Mouse (Mus musculus): ENCODE results near the gene Htr7.

Htr7 gene

DNA sequence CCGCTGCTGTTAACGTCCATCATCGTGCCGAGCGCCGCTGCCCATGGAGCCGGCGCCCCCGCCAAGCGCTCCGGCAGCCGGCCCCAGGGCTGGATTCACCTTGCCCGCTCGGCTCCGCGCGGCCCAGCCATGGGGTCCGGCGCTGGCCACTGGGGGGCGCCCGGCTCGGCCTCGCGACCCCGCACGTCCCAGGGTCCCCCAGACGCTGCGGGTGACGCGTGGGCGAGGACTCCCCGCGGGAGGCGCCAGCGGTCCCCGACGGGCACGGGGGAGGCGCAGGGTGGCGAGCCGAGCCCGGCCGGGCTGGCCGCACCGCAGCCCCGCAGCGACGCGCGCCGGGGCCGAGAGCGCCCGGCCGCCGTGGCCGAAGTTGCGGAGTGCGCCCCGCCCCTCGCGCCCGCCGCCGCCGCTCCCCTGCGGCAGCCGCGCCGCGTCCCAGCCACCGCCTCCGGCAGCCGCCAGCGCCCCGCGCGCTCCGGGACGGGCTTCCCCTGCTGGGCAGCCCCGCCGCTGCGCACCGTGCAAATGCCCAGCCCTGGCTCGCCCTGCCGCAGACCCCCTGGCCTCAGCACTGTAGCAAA lies at the start of gene Htr7:
TSS of gene Htr7 (minus strand) at position 277 of the 581 bp plus-strand sequence.
- peak; percentile 11 to 15 for DNase-seq (ENCODE audit: low spot score in 2 of 2)

DNA sequence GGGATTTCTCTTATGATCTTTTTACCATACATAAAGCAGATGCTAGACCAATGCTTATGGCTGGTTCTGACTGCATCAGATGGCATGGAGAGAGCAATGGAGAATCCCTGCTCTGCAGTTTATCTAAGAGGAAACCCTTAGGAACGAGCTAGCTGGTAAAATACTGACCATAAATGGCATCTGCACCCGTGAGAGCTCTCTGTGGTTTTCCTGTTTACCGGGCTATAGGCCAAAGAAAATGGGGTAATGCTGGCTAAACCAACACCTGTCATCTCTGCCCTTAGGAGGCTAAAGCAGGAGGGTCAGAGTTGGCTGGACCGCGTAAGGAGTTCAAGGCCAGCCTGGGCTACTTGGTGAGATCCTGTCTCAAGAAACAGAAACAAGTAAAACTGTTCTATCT lies 46.6 kb upstream of the Htr7 start:
- DNase-seq (ENCODE audit: low spot score in 2 of 2), result no peak

DNA sequence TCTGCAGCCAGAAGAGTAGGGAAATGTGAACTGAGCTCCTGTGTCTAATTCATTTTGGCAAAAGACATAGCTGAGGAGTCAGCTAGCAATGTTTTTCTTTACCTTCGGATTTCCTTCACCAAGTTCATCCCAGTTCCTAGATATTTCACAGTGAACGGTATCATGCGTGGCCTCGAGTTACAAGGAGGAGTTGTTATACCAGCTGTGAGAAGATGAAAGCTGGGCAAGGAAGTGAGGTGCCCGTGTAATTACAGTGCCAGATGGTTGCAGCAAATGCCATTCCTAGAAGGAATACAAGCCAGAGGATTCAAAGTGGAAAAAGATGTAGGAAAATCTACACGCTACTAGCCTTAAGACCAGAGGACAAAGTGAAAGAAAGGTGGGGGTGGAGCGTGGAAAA lies 41.6 kb upstream of the Htr7 start:
- peak in 1 of 2 experiments; percentile 12 for DNase-seq (ENCODE audit: low spot score in 2 of 2)

DNA sequence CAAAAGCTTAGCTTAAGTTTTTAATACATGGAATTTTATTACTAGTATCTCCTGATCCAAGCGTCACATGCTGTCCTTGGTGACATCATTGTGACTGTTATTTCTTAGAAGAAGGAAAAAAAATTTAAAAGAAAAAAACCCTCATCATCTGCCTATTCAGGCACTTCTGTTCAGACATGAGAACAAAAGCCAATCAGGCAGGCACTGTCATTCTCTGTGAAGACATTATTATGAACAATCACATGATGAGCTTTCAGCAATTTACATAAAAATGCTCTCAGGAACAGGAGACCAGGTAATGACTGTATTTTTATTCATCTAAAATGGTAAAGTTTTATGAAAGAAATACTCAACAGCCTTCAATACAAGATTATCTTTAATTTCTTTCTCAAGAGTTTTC lies 41.0 kb upstream of the Htr7 start:
- no peak for DNase-seq (ENCODE audit: low spot score in 2 of 2)

DNA sequence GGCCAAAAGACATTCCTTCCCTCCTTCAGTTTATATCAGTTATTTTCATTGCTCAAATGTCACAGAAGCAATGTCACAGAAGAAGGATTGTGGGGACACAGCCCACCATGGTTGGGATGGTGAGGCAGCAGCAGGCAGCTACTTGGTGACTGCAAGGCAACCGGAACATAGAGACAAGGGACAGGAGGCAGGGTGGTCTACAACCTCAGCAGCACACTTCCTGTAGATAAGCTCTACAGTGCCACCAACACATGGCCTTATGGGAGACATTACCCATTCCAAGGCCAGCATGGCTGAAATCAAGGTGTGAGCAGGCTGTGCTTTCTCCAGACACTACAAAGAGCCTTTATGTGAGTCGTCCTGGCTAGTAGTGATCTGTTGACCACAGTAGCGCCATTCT lies 39.9 kb upstream of the Htr7 start:
- no peak for DNase-seq (ENCODE audit: low spot score in 2 of 2)

DNA sequence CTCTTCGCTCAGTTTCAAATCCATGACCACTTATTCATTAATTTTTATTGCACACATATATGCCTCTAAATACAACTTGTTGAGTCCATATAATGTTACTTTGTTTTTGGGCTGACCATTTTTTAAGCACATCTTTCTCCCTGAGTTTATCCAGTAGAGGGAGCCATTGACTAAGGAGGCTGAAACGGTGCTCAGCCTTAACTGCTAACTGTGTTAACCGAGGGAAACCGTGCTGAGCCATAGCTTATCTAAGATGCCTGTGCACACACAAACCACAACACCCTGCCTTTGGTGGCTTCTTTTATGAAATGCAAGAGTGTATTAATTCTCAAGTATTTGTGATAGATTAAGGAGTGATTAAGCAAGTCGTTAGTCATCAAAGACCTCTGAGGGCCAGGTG lies 33.5 kb upstream of the Htr7 start:
- peak in 1 of 2 experiments; percentile 12 for DNase-seq (ENCODE audit: low spot score in 2 of 2)

DNA sequence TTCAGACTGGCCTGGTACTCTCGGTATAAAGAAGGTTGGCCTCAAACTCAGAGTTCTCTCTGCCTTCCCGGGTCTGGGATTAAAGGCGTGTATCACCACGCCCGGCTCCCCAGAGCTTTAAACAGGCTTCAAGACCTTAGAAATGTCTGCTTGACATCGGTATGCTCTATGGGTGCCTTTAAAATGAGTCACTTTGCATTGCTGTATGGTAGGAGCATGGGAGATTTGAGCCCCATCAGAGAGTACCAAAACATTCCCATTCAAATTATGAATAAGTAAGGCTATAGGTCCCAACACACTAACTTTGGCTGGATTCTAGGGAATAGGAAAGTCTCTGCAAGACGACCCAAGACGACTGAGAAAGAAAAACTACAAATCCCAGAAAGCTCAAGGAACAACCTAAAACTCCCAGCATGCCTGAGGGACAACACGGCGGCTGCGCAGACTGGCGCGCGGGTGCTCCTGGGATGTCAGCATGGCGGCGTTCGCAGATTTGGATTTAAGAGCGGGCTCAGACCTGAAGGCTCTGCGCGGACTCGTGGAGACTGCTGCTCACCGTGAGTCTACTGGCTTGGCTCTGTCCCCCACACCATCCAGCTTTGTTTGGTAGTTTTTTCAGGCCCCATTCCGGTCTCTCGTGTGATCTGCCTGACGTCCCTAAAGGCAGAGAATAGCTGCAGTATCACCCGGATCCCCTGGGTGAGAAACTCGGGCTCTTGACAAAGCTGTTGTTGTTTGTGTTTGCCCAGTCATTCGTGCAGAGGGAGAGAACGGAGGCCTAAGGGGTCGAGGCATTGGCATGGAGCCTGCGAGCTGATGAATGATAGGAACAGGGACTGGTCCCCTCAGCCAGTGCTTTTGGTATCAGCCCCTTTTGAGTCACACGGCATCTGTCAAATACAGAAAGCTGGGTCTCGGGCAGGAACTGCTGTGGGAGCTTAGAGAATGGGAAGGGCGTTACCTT lies 26.2 kb upstream of the Htr7 start, which contains the start of gene Rpp30:
TSS of gene Rpp30 (plus strand) at position 455 of the 964 bp plus-strand sequence.
- DNase-seq (ENCODE audit: low spot score in 2 of 2), result peak; percentile 84 to 88

DNA sequence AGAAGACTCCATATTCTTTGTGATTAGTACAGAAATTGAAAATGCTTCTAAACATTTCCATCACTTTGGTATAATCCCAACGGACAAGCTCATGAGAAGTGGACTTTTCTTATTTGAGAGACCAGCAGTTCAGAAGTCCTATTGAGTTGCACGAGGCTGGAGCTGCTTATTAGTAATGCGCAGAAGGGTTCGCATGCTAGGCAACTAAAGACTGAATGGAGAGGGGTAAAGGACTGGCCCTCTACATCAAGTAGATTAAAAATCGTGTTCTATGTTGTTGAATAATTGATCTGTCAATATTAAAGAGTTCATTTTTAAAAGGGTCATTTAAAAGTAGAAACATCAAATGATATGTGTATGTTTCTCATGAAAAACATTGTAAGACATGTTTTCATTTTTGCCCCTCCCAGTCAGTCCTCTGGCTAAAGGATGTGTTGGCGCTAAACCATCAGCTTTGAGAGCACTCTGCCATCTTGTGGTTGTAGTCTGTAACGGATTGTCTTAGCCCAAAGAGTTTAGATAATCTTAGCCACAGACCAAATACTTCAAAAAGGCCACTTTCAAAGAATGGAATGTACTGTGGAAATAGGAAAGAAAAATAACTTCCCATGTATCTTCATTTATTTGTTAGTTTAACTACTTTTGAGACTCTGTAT lies 25.4 kb upstream of the Htr7 start:
- DNase-seq (ENCODE audit: low spot score in 2 of 2), result peak in 1 of 2 experiments; percentile 41

DNA sequence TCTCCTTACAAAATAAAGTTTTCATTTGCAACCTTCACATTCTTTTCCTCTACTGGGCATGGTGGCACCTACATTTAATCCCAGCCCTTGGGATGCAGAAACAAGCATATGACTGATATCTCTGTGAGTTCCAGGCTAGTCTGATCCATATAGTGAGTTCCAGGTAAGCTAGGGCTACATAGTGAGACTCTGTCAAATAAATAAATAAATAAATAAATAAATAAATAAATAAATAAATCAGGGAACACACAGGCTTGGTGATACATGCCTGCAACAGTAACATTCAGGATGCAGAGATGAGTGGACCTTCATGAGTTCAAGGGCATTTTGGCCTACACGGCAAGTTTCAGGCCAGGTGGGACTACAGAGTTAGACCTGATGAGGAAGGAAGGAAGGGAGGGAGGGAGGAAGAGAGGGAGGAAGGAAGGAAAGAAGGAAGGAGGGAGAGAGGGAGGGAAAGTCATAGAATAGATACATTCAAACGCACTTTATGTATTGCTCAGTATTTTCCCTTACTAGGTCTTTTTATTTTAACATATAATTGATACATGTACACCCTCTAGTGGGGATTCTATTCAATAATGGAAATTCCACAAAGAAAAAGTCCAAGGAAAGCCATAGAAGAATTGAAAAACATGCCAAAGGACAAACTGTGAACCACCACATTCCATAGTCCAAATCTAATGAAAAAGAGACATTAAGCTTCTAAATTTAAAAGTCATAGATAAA lies 5.7 kb upstream of the Htr7 start:
- DNase-seq (ENCODE audit: low spot score in 2 of 2), result no peak

DNA sequence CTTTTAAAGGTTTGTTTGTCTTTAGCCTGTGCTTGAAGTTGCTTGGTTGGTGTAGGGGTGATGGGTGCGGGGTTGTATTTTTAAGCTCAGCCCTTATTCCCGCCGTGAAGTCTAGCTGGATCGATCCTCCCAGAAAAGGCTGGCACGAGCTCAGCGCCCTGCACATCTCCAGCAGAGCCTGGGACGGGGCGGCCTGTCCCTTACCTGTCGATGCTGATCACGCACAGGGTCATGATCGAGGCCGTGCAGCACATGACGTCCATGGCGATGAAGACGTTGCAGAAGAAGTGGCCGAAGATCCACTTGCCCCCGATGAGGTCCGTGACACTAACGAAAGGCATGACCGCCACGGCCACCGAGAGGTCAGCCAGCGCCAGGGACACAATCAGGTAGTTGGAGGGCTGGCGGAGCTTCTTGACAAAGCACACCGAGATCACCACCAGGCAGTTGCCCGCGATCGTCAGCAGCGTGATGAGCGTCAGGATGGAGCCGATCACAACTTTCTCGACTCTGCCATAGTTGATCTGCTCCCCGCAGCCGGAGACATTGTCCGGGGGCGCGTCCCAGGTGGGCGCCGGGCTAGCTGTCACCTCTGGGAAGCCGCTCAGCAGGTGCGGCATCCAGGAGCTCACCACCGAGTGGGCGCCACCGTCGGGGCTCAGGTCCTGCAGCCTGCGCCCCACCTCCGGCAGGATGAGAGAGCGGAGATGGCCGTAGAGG lies 645 bp downstream of the Htr7 start:
- no peak for DNase-seq (ENCODE audit: low spot score in 2 of 2)

DNA sequence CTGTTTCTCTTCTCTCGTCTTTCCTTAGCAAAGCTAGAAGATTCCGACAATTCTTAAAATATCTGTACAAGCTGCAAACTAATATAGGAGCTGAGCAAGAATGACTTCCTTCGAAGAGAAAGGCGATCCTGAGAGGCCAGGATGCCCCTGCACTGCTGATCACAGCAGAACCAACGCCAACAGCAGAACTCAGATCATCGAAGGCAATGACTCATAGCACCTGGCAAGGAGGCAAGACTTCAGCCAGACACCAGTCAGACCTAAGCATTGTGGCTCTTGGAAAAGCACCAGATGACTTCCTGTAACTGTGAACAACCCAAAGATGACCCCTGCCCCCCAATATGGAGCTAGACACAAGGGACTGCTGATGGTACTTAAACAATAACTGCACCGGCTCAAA lies 11.3 kb downstream of the Htr7 start:
- no peak for DNase-seq (ENCODE audit: low spot score in 2 of 2)

DNA sequence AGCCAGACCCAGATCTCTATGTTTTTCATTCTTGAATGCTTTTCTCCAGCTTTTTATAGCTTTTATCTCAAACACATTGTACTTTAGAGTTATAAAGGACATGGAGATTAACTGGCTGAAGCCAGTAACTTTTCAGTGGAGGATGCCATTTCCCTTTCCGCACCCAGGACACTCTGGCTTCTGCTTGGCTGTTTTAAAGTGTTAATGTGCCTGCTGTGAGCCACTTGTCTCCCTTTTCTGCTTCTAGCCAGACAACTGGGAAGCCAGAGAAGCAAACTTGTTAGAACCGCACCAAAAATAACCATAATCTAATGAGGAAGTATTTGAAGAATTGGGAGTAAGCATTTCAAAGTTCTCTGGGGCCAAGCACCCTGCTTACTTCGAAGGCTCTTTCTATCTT lies 42.5 kb downstream of the Htr7 start:
- no peak for DNase-seq (ENCODE audit: low spot score in 2 of 2)

DNA sequence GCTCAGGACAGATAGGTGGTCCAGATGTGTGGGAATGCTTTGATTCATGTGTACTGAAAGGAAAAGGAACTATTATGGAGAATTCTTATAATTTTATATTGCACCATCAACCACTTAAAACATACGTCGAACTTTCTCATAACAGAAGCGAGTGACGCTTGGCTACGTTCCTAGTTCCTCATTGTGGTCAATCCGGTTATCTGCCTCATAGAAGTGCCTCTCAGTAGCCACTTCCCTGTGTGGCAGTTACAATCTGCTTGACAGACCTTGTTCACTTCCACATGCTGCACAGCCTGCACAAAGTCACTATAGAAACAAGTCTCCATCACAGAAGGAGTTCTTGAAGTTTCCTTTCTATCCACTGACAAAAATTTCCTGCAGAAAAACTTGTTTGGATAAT lies 51.0 kb downstream of the Htr7 start:
- DNase-seq (ENCODE audit: low spot score in 2 of 2), result no peak

DNA sequence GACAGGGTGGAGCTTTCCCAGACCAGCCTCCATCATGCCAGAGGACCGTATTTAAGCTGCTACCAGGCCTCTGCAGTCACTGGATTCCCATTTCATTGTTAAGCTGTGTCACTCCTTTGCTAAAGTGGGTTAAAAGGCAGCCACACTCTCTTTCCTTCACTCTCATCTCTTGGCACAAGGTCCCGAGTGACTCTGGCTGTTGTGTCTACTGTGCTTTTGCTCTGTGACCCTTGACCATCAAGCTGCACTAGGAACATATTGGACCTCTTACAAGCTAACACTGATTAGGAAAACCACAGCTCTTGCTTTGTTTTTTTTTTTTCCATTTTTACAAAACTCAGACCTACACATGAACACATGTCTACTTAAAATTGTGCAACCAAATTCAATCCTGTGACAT lies 52.3 kb downstream of the Htr7 start:
- no peak for DNase-seq (ENCODE audit: low spot score in 2 of 2)

DNA sequence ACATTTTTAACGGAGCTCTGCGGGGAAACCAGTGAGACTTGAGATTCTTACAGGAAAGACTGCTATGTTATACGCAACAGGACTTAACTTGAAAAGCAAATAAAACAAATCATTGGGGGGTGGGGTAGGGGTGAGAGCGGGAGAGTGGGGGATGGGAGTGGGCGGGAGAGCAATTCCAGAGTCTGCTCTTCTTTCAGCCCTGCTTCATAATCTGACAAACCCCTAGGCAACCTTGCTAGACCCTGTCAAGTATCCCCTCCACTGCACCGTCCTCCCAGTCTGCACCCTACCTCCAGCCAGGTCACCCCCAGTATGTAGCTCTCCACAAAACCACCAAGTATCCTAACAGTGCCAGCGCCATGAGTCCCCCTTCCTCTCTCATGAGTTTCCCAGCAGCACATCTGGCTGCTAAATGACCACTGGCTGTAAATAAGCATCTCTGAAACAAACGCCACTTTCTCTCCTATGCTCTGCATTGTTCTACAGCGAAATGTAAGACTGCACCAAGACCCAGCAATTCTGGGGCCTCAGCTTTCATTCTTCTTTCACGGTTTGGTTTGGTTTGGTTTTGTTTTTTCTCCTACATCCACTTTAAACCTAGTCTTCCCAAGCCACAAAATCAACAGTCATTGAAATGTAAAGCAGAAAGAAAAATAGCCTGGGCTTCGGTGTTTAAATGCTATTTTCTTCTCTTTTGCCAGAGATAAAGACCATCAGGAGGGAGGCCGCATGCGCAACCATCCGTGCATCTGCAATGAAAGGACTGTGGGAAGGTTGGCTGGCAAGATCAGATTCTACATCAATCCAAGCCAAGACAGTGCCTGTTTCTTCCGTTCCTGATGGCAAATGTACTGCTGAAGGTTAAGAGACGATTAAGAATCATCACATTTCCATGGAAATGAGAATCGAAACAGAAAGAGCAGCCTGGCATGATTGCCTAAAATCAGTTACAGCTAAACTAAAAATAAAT lies 54.5 kb downstream of the Htr7 start:
- peak; percentile 28 to 45 for DNase-seq (ENCODE audit: low spot score in 2 of 2)

DNA sequence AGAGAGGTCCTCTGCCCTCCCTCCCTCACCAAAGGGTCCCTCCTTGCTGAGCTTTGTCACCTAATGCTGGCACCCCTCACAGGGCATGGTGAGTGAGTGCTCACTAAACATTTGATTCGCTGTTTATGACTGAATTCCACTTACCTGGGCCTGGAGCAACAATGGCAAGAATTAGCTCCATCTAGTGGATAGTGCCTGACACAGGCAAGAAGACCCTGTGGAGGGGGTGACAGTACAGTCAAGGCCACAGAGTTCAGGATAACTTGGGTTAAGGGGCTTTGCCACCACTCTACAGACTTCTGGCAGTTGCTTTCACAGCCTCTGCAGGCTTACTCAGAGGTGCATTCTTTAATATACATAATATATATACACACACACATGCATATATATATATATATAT lies 55.8 kb downstream of the Htr7 start:
- no peak for DNase-seq (ENCODE audit: low spot score in 2 of 2)

DNA sequence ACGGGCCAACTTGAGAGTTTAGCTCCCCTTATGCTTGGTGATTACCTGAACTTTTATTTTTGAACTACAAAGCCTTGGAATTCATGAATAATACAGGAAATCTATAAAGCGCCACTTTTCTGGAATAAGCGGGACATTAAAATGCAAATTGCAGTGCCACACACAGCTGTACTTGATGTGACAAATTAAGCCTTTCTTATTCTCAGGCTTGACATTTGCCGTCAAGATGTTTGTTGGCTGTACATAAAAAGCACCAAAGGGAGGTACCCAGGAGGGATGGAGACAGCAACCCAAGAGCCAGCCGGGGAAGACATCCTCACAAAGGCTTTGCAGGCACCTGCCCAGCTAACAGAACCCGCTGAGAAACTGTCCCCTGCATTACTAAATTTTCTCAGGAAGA lies 56.4 kb downstream of the Htr7 start:
- no peak for DNase-seq (ENCODE audit: low spot score in 2 of 2)

DNA sequence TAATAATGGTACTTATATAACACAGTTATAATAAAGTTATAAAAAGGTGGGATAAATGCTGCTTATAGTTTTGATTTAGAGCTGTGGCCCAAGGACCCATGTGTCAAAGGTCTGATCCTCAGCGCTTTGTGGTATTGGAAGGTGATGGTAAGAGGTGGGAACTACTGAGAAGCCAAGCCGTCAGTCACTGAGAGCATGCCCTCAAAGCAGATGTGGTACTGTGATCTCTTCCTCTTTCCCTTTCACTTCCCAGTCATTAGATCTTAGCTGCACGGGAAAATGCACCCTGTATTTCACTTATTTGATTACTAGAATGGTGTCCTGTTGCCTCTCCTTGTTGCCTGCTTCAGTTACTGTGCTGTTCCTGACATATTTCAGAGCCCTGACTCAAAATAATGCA lies 59.9 kb downstream of the Htr7 start:
- no peak for DNase-seq (ENCODE audit: low spot score in 2 of 2)

DNA sequence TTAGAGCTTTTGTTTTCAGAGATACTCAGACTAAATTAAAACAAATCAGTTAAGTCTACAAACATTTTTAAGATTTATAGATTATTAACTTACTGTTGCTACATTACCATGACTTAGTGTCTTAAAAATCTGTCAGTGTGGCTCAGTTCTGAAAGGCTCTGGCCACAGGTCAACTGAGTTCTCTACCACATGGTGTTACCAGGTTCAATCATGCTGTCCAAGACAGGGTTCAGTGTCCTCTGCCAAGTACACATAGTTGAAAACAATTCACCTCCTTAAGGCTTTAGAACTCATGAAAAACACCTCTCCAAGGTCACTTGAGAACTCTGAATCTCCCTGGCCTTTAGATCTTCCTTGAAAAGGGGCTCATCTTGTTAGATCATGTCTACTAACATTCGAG lies 69.8 kb downstream of the Htr7 start:
- DNase-seq (ENCODE audit: low spot score in 2 of 2), result no peak

DNA sequence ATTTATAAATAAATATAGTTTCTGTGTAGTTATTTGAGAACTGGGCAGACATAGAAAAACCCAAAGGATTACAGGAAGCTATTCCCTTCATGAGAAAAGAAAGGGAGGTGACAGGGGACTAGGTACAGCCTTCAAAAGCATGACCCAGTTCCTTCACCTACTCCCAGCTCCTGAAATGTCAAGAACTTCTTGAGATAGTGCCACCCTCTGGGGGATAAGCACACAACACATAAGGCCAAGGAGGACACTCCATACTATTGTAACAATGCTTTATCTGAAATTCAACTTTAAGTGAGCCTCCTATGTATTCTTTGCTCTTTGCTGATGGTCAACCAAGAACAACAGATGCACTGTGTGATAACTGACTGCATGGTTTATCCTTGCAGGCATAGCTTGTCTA lies 82.6 kb downstream of the Htr7 start:
- no peak for DNase-seq (ENCODE audit: low spot score in 2 of 2)
